Mouse (Mus musculus): Measurements from ENCODE around the gene Uqcc3.

- TF ChIP-seq CTCF (conservative IDR thresholded peaks at IDR 0.05; ENCODE audit: insufficient read depth, insufficient read length, low read depth, low read length): peak; percentile 65
- no peak for TF ChIP-seq POLR2A (IDR thresholded peaks at IDR 0.05; ENCODE audit: low read depth, low read length)
These were observed 36.2 kb downstream of the Uqcc3 start for GRCm38 (mm10) chr19:8844371-8845129.

Data from kidney, adult 2 months (tissue).